Mouse (Mus musculus) liver, postnatal 0 days (tissue): ENCODE data around the gene Wnt9a.

ENCODE experiments used
- CTCF ChIP-seq: sonication (generic); IDR thresholded peaks from 2 replicates; pipeline ENCODE4 v1.5.1; 2016; ENCODE audit warnings: antibody characterized with exemption, low read depth
- EP300 ChIP-seq: IDR thresholded peaks from 2 replicates; pipeline ENCODE4 v1.6.1; 2016; ENCODE audit warnings: antibody characterized with exemption, low read depth, mild to moderate bottlenecking

GRCm38 (mm10) chr11:59329616-59330015, 22.9 kb downstream of the Wnt9a start:
- TF ChIP-seq CTCF (no peak), EP300 (no peak)
